Mouse (Mus musculus): ENCODE measurements at regions not wholly inside any gene's neighbourhood (a gene's known extent, or its start where the extent isn't known, plus 50 kb on each side); places are given as distances from the start of the nearest gene placed in this dataset.

- Histone ChIP-seq H3K36me3 (ENCODE audit: insufficient read depth, low read length) (no peaks in the 10 kb centered on the region), H3K4me2 (ENCODE audit: low read length) (peak overlapping the region; percentile 42), H3K27ac (no peak overlapping the region), H3K4me3 (replicated peaks; ENCODE audit: low read depth, low read length) (no peak overlapping the region), H3K27me3 (ENCODE audit: insufficient read depth, low read length) (no peaks in the 10 kb centered on the region), H3K4me1 (replicated peaks; ENCODE audit: insufficient read depth, low read length) (no peaks in the 10 kb centered on the region), H3K9ac (ENCODE audit: low read depth, low read length) (no peak overlapping the region), H3K9me3 (replicated peaks; ENCODE audit: low read length) (no peaks in the 10 kb centered on the region)
- peak; percentile 96 for TF ChIP-seq CTCF (IDR thresholded peaks at IDR 0.05; ENCODE audit: low read depth)
- ATAC-seq (replicated peaks; ENCODE audit: low FRiP score, low read depth), result peak; percentile 49; the same call in 1 of the 2 replicates
- peak; percentile 88 for DNase-seq (ENCODE audit: low spot score)
- 7% methylated on average over 10 of the region's 10 CpGs for WGBS
Measured at GRCm38 (mm10) chr1:159135301-159135700, 96.8 kb upstream of the Cop1 start.

GRCm38 (mm10) chr1:159147788-159148497 is 84.2 kb upstream of the Cop1 start:
- Histone ChIP-seq H3K27me3 (ENCODE audit: insufficient read depth, low read length) (no peaks in the 10 kb centered on the region), H3K4me2 (ENCODE audit: low read length) (no peak overlapping the region), H3K36me3 (ENCODE audit: insufficient read depth, low read length) (no peaks in the 10 kb centered on the region), H3K4me1 (replicated peaks; ENCODE audit: insufficient read depth, low read length) (no peaks in the 10 kb centered on the region), H3K27ac (no peak overlapping the region), H3K9me3 (replicated peaks; ENCODE audit: low read length) (no peaks in the 10 kb centered on the region), H3K4me3 (replicated peaks; ENCODE audit: low read depth, low read length) (no peak overlapping the region), H3K9ac (ENCODE audit: low read depth, low read length) (no peak overlapping the region)
- 89% methylated on average over 8 of the region's 8 CpGs for WGBS
- ATAC-seq (replicated peaks; ENCODE audit: low FRiP score, low read depth), result no peak
- TF ChIP-seq CTCF (IDR thresholded peaks at IDR 0.05; ENCODE audit: low read depth), result no peak
- no peak for DNase-seq (ENCODE audit: low spot score)

GRCm38 (mm10) chr1:159148498-159149187 is 83.5 kb upstream of the Cop1 start:
- no peaks in the 10 kb centered on the region for H3K36me3 ChIP-seq (ENCODE audit: insufficient read depth, low read length)
- no peak for TF ChIP-seq CTCF (IDR thresholded peaks at IDR 0.05; ENCODE audit: low read depth)
- no peaks in the 10 kb centered on the region for H3K4me1 ChIP-seq (replicated peaks; ENCODE audit: insufficient read depth, low read length)
- H3K4me3 ChIP-seq (replicated peaks; ENCODE audit: low read depth, low read length), result no peak overlapping the region
- ATAC-seq (replicated peaks; ENCODE audit: low FRiP score, low read depth) (no peak), DNase-seq (ENCODE audit: low spot score) (no peak)
- H3K27ac ChIP-seq, result no peak overlapping the region
- H3K27me3 ChIP-seq (ENCODE audit: insufficient read depth, low read length), result no peaks in the 10 kb centered on the region
- WGBS, result 76% methylated on average over 9 of the region's 9 CpGs
- no peak overlapping the region for H3K4me2 ChIP-seq (ENCODE audit: low read length)
- H3K9ac ChIP-seq (ENCODE audit: low read depth, low read length), result no peak overlapping the region
- H3K9me3 ChIP-seq (replicated peaks; ENCODE audit: low read length), result no peaks in the 10 kb centered on the region

- ATAC-seq (replicated peaks; ENCODE audit: low FRiP score, low read depth), result no peak
- Histone ChIP-seq H3K4me2 (ENCODE audit: low read length) (no peak overlapping the region), H3K36me3 (ENCODE audit: insufficient read depth, low read length) (no peaks in the 10 kb centered on the region), H3K4me1 (replicated peaks; ENCODE audit: insufficient read depth, low read length) (no peaks in the 10 kb centered on the region), H3K9me3 (replicated peaks; ENCODE audit: low read length) (no peaks in the 10 kb centered on the region), H3K4me3 (replicated peaks; ENCODE audit: low read depth, low read length) (no peak overlapping the region), H3K27ac (no peak overlapping the region), H3K27me3 (ENCODE audit: insufficient read depth, low read length) (no peaks in the 10 kb centered on the region), H3K9ac (ENCODE audit: low read depth, low read length) (no peak overlapping the region)
- DNase-seq (ENCODE audit: low spot score), result no peak
- WGBS, result 88% methylated on average over 6 of the region's 6 CpGs
- no peak for TF ChIP-seq CTCF (IDR thresholded peaks at IDR 0.05; ENCODE audit: low read depth)
Measured at GRCm38 (mm10) chr1:159149207-159149606, 82.9 kb upstream of the Cop1 start.

GRCm38 (mm10) chr1:159149721-159150120 is 82.4 kb upstream of the Cop1 start:
- H3K27ac ChIP-seq, result no peak overlapping the region
- no peak for TF ChIP-seq CTCF (IDR thresholded peaks at IDR 0.05; ENCODE audit: low read depth)
- H3K4me3 ChIP-seq (replicated peaks; ENCODE audit: low read depth, low read length), result no peak overlapping the region
- H3K4me2 ChIP-seq (ENCODE audit: low read length), result no peak overlapping the region
- H3K36me3 ChIP-seq (ENCODE audit: insufficient read depth, low read length), result no peaks in the 10 kb centered on the region
- H3K27me3 ChIP-seq (ENCODE audit: insufficient read depth, low read length), result no peaks in the 10 kb centered on the region
- no peak overlapping the region for H3K9ac ChIP-seq (ENCODE audit: low read depth, low read length)
- DNase-seq (ENCODE audit: low spot score) (no peak), ATAC-seq (replicated peaks; ENCODE audit: low FRiP score, low read depth) (no peak)
- H3K9me3 ChIP-seq (replicated peaks; ENCODE audit: low read length), result no peaks in the 10 kb centered on the region
- WGBS, result 48% methylated on average over 6 of the region's 6 CpGs
- no peaks in the 10 kb centered on the region for H3K4me1 ChIP-seq (replicated peaks; ENCODE audit: insufficient read depth, low read length)

GRCm38 (mm10) chr1:159150351-159150750 is 81.8 kb upstream of the Cop1 start:
- ATAC-seq (replicated peaks; ENCODE audit: low FRiP score, low read depth) (no peak), DNase-seq (ENCODE audit: low spot score) (no peak)
- 63% methylated on average over 5 of the region's 5 CpGs for WGBS
- Histone ChIP-seq H3K9ac (ENCODE audit: low read depth, low read length) (no peak overlapping the region), H3K27ac (no peak overlapping the region), H3K4me3 (replicated peaks; ENCODE audit: low read depth, low read length) (no peak overlapping the region), H3K9me3 (replicated peaks; ENCODE audit: low read length) (no peaks in the 10 kb centered on the region), H3K36me3 (ENCODE audit: insufficient read depth, low read length) (no peaks in the 10 kb centered on the region), H3K4me1 (replicated peaks; ENCODE audit: insufficient read depth, low read length) (no peaks in the 10 kb centered on the region), H3K27me3 (ENCODE audit: insufficient read depth, low read length) (no peaks in the 10 kb centered on the region), H3K4me2 (ENCODE audit: low read length) (no peak overlapping the region)
- TF ChIP-seq CTCF (IDR thresholded peaks at IDR 0.05; ENCODE audit: low read depth), result no peak

All from kidney, postnatal 0 days (tissue).